Mouse (Mus musculus) cortical plate, adult 2 months (tissue): Measurements from ENCODE around the gene Dhx34.

Experiments used
- CTCF ChIP-seq: fragments of 200-500 bp; IDR thresholded peaks from 2 replicates; pipeline ENCODE4 v1.5.1; 2011; ENCODE audit warnings: mild to moderate bottlenecking, control low read depth, low read length; ENCODE audit not compliant: insufficient read depth; ENCODE audit errors: extremely low read depth
- POLR2A ChIP-seq: fragments of 200-500 bp; IDR thresholded peaks from 2 replicates; pipeline ENCODE4 v1.6.1; 2011; ENCODE audit warnings: mild to moderate bottlenecking, low read length, control low read depth; ENCODE audit not compliant: insufficient read depth; ENCODE audit errors: extremely low read depth

DNA sequence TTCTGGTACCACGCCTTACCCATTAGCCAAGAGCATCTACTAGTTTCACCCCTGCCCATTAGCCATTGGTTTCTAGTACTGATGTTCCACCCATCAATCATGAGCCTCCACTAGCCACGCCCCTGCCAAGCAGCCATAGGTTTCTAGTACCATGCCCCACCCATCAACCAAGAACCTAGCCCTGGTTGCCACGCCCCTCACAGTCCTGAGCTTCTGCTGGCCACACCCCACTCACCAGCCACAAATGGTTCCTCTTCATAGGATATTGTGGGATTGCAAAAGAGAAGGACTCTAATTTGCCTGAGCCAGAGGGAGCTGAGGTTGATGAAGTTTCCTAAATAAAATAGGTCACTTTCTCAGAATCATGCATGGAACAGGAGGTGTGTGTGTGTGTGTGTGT is 61.1 kb downstream of the Dhx34 start:
- TF ChIP-seq CTCF (no peak), POLR2A (0 out of 2 replicates have a peak, but pooled peaks have one; percentile 12)
